Mouse (Mus musculus) limb, embryonic 10.5 days (tissue): ENCODE measurements around the gene Ilf3. TPM values are rescaled to one million over a fixed set of nuclear protein-coding genes. Genes with fewer than 3 reads are reported as not detected.

ENCODE experiments used
- DNase-seq: peaks from one replicate; pipeline ENCODE4 v3.0.0-alpha.2; 2017; ENCODE audit warnings: low spot score
- H3K27ac ChIP-seq: fragments of 300-500 bp; sonication (generic); 2 replicates; pipeline ENCODE4 v1.5.1; 2016; ENCODE audit warnings: mild to moderate bottlenecking
- H3K27me3 ChIP-seq: fragments of 300-500 bp; sonication (generic); 2 replicates; pipeline ENCODE4 v1.6.1; 2016; ENCODE audit warnings: low read depth, mild to moderate bottlenecking; ENCODE audit not compliant: poor library complexity, severe bottlenecking
- H3K36me3 ChIP-seq: fragments of 300-500 bp; sonication (generic); 2 replicates; pipeline ENCODE4 v1.6.1; 2016; ENCODE audit warnings: mild to moderate bottlenecking, moderate library complexity
- H3K4me1 ChIP-seq: fragments of 300-500 bp; sonication (generic); 2 replicates; pipeline ENCODE4 v1.6.1; 2016
- H3K4me3 ChIP-seq: fragments of 300-500 bp; sonication (generic); 2 replicates; pipeline ENCODE4 v1.5.1; 2016; ENCODE audit warnings: mild to moderate bottlenecking, moderate library complexity
- H3K9me3 ChIP-seq: fragments of 300-500 bp; sonication (generic); replicated peaks from 2 replicates; pipeline ENCODE4 v1.6.1; 2016; ENCODE audit warnings: mild to moderate bottlenecking
- WGBS: fragments of 180-500 bp; shearing (Covaris S2); methylation state at CpG from one replicate; pipeline ENCODE4 v1.1.7; 2016; 5-methylcytosine and 5-hydroxymethylcytosine counted together
- polyA plus RNA-seq: library from polyadenylated mRNA; unstranded; fragments of >200 nt; fragmentation: Nextera tagmentation; extraction: Ambion mirVana; gene quantifications from 2 replicates; pipeline ENCODE4 v1.2.1, GENCODE M21; 2016

The Ilf3 gene
- polyA plus RNA-seq, 1 experiment from 2014 or later: 362 TPM

DNA sequence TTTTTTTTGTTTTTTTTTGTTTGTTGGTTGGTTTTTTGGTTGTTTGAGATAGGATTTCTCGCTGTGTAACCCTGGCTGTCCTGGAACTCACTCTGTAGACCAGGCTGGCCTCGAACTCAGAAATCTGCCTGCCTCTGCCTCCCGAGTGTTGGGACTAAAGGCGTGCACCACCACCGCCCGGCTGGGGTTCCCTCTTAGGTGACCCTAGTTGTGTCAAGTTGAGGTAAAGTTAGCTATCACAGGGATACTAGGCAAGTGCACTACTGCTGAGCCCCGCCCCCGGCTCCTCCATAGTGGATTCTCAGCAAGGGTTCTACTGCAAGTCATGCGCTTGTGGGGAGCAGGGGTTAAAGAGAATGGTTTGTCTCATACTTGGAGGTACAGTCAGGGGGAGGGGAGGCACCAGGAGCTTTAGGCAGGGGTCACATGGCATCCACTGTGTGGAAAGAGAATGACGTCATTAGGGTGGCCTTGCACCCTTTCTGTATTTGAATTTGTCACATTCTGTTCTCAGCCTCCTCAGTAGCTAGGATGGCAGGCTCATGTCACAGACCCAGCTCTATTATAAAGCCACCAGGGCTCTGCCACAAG is 37.9 kb upstream of the Ilf3 start:
- H3K4me1 ChIP-seq: peaks cover 14% of the 10 kb centered on the region
- H3K36me3 ChIP-seq: peaks cover 22% of the 10 kb centered on the region
- H3K9me3 ChIP-seq: no peaks in the 10 kb centered on the region
- no peak overlapping the region for H3K4me3 ChIP-seq
- no peak overlapping the region for H3K27ac ChIP-seq
- H3K27me3 ChIP-seq: no peaks in the 10 kb centered on the region
- no peak for DNase-seq
- WGBS: 93% methylated on average over 10 of the region's 10 CpGs

DNA sequence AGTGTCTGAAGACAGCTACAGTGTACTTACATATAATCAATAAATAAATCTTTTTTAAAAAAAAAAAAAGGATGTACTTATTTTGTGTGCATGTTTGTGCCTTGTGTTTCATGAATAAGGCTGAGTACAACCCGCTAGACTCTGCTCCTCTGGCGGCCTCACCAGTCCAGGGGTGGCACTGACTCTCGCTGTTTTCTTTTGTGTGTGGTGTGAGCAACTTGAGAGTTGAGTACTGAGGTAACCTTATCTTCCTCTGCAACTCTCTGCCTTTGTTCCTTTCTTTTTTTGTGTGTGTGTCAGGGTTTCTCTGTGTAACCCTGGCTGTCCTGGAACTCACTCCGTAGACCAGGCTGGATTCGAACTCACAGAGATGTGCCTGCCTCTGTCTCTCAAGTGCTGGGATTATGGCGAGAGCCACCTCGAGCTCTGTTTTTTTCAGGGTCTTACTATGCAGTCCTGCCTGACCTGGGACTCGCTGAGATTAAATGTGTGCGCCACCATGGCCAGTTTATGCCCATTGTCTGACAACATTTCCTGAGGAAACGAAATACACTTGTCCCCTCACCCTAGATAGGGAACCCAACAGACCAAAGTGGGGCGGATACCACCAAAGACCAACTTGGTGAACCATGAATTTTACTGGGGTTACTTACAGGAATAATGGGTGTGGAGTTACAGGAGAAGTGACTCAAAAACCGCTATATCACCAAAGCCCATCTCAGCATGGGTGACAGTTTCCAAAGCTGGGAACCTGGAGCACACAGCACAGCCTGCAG is 36.1 kb upstream of the Ilf3 start:
- H3K36me3 ChIP-seq: peaks cover 12% of the 10 kb centered on the region
- no peaks in the 10 kb centered on the region for H3K9me3 ChIP-seq
- H3K27me3 ChIP-seq: no peaks in the 10 kb centered on the region
- H3K4me3 ChIP-seq: no peak overlapping the region
- no peak overlapping the region for H3K27ac ChIP-seq
- 90% methylated on average over 12 of the region's 12 CpGs for WGBS
- peaks cover 14% of the 10 kb centered on the region for H3K4me1 ChIP-seq
- no peak for DNase-seq

DNA sequence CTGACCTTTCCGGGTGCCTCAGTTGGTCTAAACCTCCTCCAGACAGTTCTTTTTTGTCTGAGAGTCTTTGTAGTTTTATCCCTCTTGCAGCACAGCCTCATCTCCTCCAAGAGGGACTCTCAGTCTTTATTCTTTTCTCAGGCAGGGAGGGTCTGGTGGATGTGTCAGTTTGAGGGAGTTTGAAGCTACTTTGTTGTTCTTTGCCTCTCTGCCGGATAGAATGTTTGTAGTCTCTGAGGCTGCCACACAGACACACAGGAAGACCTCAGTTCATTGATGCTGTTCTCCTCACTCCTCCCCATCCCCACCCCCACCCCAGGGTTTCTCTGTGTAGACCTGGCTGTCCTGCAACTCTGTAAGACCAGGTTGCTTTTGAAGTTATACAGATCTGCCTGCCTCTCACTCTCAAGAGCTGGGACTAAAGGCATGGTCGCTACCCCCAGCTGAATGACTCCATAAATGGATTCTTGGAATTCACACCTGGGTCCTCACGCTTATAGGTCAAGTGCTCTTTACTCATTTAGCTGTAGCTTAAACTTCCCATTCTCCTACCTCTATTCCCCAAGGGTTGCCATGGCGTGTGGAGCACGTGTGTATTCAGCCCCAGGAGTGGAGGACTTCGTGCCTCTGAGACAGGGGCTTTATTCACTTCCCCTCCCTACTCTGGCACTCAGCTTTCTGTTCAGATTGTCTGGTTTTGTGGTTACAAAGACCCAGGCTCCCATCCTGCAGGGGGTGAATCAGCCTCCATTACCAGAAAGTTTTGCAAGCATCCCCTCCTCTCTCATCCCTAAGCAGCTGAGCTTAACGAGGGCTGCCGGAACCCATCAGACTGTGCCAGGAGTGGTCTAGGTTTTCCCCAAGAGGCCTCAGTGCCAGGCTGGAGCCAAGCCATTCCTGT is 35.3 kb upstream of the Ilf3 start:
- Histone ChIP-seq H3K27me3 (peaks cover under 1% of the 10 kb centered on the region; the same call in 1 of the 2 replicates), H3K27ac (peak overlapping the region; percentile 11; the same call in 1 of the 2 replicates), H3K9me3 (no peaks in the 10 kb centered on the region), H3K36me3 (peaks cover 12% of the 10 kb centered on the region), H3K4me3 (no peak overlapping the region), H3K4me1 (peaks cover 15% of the 10 kb centered on the region)
- no peak for DNase-seq
- WGBS: 59% methylated on average over 9 of the region's 9 CpGs

DNA sequence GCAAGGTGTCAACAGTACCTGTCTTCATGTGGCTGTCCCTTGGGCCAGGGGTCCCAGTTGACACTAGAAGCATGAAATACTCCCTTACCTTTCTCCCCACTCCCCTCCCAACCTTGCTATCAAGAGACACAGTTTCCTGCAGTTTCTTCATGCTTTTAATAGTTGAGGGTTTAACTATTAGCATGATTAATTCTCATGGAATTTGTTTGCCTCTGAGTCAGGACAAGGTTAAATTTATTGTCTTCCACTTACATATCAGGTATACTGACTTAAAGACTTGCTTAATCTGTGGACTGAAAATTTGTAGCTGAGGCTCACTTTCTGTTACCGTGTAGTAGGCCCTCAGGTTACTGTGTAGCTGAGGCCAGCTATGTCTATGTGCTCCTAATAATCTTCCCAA is 34.1 kb upstream of the Ilf3 start:
- no peak overlapping the region for H3K4me3 ChIP-seq

DNA sequence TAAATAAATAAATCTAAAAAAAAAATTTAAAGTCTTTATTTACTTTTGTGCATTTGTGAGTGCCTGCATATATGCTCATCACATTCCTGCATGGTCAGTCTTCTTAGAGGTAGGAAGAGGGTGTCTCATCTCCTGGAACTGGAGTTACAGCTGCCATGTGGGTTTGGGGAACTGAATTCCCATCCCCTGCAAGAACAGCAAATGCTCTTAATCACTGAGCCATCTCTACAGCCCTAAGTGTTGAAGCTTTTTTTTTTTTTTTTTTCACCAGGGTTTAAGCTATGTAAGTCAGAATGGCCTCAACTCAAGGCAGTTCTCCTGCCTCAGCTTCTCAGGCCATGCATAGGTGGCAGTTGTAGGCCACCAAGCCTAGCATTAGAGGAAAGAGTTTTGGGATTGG is 32.9 kb upstream of the Ilf3 start:
- Histone ChIP-seq H3K4me1 (peaks cover 22% of the 10 kb centered on the region), H3K4me3 (no peak overlapping the region), H3K36me3 (peaks cover 18% of the 10 kb centered on the region), H3K27me3 (peaks cover 9% of the 10 kb centered on the region; the same call in 1 of the 2 replicates), H3K27ac (no peak overlapping the region), H3K9me3 (no peaks in the 10 kb centered on the region)
- no peak for DNase-seq

More for the DNA sequence above, 34.1 kb upstream of the Ilf3 start:
- WGBS: 90% methylated on average over 1 of the region's 1 CpGs
- Histone ChIP-seq H3K9me3 (no peaks in the 10 kb centered on the region), H3K36me3 (peaks cover 18% of the 10 kb centered on the region), H3K27me3 (peaks cover 9% of the 10 kb centered on the region; the same call in 1 of the 2 replicates), H3K4me1 (peaks cover 22% of the 10 kb centered on the region), H3K27ac (no peak overlapping the region)
- DNase-seq: no peak

DNA sequence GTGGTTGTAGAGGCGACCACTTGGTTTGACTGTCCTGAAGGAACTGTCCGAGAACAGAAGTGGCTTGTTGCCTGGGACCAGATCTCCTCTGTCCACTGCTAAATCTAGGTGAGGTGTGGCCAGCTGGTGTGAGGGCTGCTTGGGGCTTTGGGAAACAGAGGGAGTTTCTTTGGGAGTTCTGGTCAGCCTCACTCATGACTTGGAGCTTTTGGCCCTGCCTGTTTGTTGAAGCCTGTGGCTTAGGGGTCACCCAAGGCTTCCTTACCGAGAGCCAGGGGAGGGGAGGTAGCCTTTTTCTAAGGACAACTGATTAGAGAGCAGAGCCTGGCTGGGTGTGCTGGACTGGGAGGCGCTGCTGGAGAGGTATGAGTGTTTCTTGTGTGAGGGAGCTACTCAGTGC is 32.3 kb upstream of the Ilf3 start:
- Histone ChIP-seq H3K4me3 (no peak overlapping the region), H3K4me1 (peaks cover 22% of the 10 kb centered on the region), H3K9me3 (no peaks in the 10 kb centered on the region), H3K27me3 (peaks cover 9% of the 10 kb centered on the region; the same call in 1 of the 2 replicates), H3K36me3 (peaks cover 16% of the 10 kb centered on the region), H3K27ac (no peak overlapping the region)
- no peak for DNase-seq
- 82% methylated on average over 4 of the region's 4 CpGs for WGBS

DNA sequence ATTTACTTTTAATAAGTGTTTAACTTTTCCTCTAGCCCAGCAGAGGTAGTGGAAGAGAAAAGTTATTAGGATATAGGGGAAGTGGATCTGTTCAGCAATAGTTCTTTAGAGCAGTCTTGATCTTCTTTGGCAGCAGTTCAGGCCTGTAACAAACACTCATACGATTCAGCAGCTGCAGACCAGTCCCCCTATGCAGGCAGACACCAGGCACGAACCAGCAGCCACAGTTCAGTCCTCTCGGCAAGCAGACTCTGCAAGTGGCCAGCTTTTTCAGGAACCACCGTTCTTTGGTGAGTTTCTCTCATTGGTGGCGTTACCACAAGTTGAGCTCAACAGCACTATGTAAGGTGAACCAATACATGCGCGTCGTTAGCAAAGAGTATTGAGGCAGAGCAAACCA is 31.2 kb upstream of the Ilf3 start:
- Histone ChIP-seq H3K36me3 (peaks cover 18% of the 10 kb centered on the region), H3K27ac (no peak overlapping the region), H3K9me3 (no peaks in the 10 kb centered on the region), H3K4me1 (peaks cover 22% of the 10 kb centered on the region), H3K4me3 (no peak overlapping the region), H3K27me3 (peaks cover 9% of the 10 kb centered on the region; the same call in 1 of the 2 replicates)
- no peak for DNase-seq
- WGBS: 88% methylated on average over 8 of the region's 8 CpGs

DNA sequence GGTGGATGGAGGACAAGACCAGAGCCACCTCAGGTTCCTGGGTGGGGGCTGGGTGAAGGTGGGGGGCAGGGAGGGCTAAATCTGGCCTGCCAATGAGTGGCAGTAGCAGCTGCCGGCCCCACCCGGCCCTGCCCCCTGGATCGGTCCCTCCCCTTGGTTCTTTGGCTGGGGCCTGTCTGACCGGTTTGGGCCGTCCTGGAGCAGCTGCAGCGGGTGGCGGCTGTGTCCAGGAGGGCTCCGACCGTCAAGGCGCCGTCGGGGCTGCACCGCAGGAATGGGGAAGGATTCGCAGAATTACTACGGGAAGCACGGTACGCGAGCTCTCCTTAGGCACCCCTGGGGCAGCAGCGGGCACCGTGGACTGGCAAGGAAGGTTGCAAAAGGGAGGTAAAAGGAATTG is 30.0 kb upstream of the Ilf3 start:
- H3K4me1 ChIP-seq: peaks cover 14% of the 10 kb centered on the region
- H3K4me3 ChIP-seq: peak overlapping the region; percentile 28
- DNase-seq: peak; percentile 58
- peak overlapping the region; percentile 64 for H3K27ac ChIP-seq
- no peaks in the 10 kb centered on the region for H3K9me3 ChIP-seq
- WGBS: 10% methylated on average over 20 of the region's 20 CpGs
- peaks cover 9% of the 10 kb centered on the region; the same call in 1 of the 2 replicates for H3K27me3 ChIP-seq
- peaks cover 29% of the 10 kb centered on the region for H3K36me3 ChIP-seq

DNA sequence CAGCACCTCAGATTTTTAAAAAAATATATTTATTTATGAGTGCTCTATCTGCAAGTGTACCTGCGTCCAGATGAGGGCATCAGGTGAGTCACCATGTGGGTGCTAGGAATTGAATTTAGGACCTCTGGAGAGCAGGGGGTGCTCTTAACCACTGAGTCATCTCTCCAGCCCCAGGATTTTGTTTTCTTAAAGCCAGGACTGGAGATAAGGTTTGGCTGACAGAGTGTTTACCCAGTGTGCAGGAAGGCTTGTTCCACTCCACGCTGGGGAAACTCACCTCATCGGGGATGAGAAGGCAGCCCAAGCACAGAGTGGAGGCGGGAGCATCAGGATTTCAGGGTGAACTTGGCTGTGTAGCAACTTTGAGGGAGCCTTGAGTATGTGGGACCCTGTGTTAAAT is 27.3 kb upstream of the Ilf3 start:
- H3K36me3 ChIP-seq: peaks cover 55% of the 10 kb centered on the region
- 89% methylated on average over 4 of the region's 4 CpGs for WGBS
- H3K27me3 ChIP-seq: peaks cover 9% of the 10 kb centered on the region; the same call in 1 of the 2 replicates

DNA sequence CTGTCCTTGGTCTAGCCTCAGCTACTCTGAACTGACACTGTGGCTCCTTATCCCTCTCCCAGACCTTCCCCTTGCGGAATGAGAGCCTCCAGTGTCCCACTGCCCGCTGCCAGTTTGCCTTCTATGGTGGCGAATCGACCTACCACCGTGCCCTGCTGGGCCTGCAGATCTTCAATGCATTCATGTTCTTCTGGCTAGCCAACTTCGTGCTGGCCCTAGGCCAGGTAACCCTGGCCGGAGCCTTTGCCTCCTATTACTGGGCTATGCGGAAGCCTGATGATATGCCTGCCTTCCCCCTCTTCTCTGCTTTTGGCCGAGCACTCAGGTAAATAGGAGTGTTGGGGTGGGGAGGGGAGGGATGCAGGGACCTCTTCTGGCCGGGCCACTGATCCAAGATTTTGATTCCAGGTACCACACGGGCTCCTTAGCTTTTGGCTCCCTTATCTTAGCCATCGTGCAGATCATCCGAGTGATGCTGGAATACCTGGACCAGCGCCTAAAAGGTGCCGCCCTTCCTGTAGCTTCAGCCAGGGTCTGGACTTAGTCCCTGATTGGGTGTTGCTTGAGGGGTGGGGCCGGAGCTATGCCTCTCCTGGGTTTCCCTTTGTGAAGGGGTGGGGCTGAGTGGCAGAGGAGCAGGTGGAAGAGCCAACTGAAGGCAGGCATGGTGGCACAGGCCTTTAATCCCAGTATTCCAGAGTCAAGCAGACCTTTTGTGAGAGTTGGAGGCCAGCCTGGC is 20.9 kb upstream of the Ilf3 start:
- WGBS: 73% methylated on average over 16 of the region's 16 CpGs
- no peaks in the 10 kb centered on the region for H3K9me3 ChIP-seq
- no peaks in the 10 kb centered on the region for H3K27me3 ChIP-seq
- peaks cover 89% of the 10 kb centered on the region for H3K36me3 ChIP-seq
- H3K4me3 ChIP-seq: no peak overlapping the region
- H3K27ac ChIP-seq: no peak overlapping the region
- DNase-seq: no peak
- H3K4me1 ChIP-seq: no peaks in the 10 kb centered on the region

More for the DNA sequence above, 27.3 kb upstream of the Ilf3 start:
- H3K4me1 ChIP-seq: peaks cover 8% of the 10 kb centered on the region
- no peak overlapping the region for H3K27ac ChIP-seq
- H3K9me3 ChIP-seq: no peaks in the 10 kb centered on the region
- DNase-seq: no peak
- H3K4me3 ChIP-seq: no peak overlapping the region

DNA sequence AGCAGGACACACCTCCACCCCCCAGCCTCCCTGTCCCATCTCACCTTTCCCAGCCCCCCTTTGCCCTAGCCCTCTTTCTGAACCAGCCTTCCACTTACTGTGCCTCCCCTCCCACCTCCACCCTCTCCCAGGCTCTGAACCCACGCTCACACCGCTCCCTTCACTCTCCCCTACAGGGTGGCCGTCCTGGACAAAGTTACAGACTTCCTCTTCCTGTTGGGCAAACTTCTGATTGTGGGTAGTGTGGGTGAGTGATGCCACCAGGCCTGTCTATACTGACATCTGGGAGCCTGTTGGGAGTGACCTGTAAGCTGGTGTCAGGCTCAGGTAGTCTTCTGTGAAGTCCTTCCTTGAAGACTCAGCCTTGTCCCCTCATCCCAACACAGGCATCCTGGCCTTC is 19.5 kb upstream of the Ilf3 start:
- Histone ChIP-seq H3K36me3 (peaks cover 89% of the 10 kb centered on the region), H3K4me3 (no peak overlapping the region), H3K9me3 (no peaks in the 10 kb centered on the region), H3K27me3 (no peaks in the 10 kb centered on the region), H3K27ac (no peak overlapping the region), H3K4me1 (peaks cover 10% of the 10 kb centered on the region)
- DNase-seq: no peak
- 98% methylated on average over 3 of the region's 3 CpGs for WGBS

DNA sequence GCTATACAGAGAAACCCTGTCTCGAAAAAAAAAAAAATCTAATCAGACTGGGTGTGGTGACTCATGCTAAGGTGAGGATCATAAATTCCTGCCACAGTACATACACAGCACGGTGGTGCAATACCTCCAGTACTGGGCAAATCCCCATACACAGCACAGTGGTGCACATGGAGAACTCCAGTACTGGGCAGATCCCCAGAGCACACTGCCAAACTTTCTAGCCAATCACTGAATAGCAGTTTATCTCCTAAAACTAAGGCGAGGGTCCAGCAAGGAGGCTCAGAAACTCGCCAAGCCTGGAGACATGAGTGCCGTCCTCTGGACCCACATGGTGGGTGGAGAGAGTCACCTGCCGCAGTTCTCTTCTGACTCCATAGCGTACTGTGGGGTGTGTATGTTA is 16.5 kb upstream of the Ilf3 start:
- H3K4me3 ChIP-seq: no peak overlapping the region
- WGBS: 92% methylated on average over 7 of the region's 7 CpGs
- peaks cover 85% of the 10 kb centered on the region for H3K36me3 ChIP-seq
- DNase-seq: no peak
- H3K27ac ChIP-seq: no peak overlapping the region
- H3K27me3 ChIP-seq: no peaks in the 10 kb centered on the region
- H3K9me3 ChIP-seq: no peaks in the 10 kb centered on the region
- peaks cover 11% of the 10 kb centered on the region for H3K4me1 ChIP-seq
